Mouse (Mus musculus) myocyte (in vitro differentiated cells): ENCODE data around the gene Pin1. TPM values are rescaled to one million over a fixed set of nuclear protein-coding genes. Genes with fewer than 3 reads are reported as not detected.
A peak's percentile ranks its signal among the peaks of the same experiment; 100 is the strongest.

ENCODE experiments used
- H3K27me3 ChIP-seq: one replicate; pipeline ENCODE4 v1.6.1; 2011; ENCODE audit not compliant: control insufficient read depth, insufficient read depth, insufficient read length
- H3K36me3 ChIP-seq: one replicate; pipeline ENCODE4 v1.6.1; 2011; ENCODE audit not compliant: control insufficient read depth, insufficient read depth
- H3K4me2 ChIP-seq: one replicate; pipeline ENCODE4 v1.6.1; 2011; ENCODE audit warnings: low read depth, control low read depth
- H3K4me3 ChIP-seq: one replicate; pipeline ENCODE4 v1.5.1; 2011; ENCODE audit warnings: mild to moderate bottlenecking, control low read depth, moderate library complexity
- H3K79me2 ChIP-seq: one replicate; pipeline ENCODE4 v1.6.1; 2011; ENCODE audit not compliant: control insufficient read depth, insufficient read depth
- H3ac ChIP-seq: one replicate; pipeline ENCODE4 v1.6.1; 2011; ENCODE audit not compliant: control insufficient read depth, insufficient read length
- CEBPB ChIP-seq: IDR thresholded peaks from 2 replicates; pipeline ENCODE4 v1.6.1; 2011; ENCODE audit warnings: mild to moderate bottlenecking, moderate library complexity; ENCODE audit not compliant: poor library complexity, insufficient read depth, severe bottlenecking
- E2F4 ChIP-seq: IDR thresholded peaks from one replicate; pipeline ENCODE4 v1.6.1; 2011; ENCODE audit warnings: mild to moderate bottlenecking, control low read depth, moderate library complexity; ENCODE audit not compliant: insufficient read depth
- MAX ChIP-seq: IDR thresholded peaks from one replicate; pipeline ENCODE4 v1.6.1; 2011; ENCODE audit warnings: low read depth, mild to moderate bottlenecking, control low read depth
- MYOD1 ChIP-seq, 3 experiments: IDR thresholded peaks; one replicate each; pipeline ENCODE4 v1.6.1; 2011; ENCODE audit warnings: control low read depth in 2 of 3, low read depth in 2 of 3, mild to moderate bottlenecking in 2 of 3, moderate library complexity in 1 of 3; ENCODE audit not compliant: insufficient read length in 2 of 3, control insufficient read depth in 1 of 3
- MYOG ChIP-seq, 3 experiments: IDR thresholded peaks; one replicate each; pipeline ENCODE4 v1.6.1; 2011; ENCODE audit warnings: control low read depth in 2 of 3, low read depth in 2 of 3, mild to moderate bottlenecking in 2 of 3; ENCODE audit not compliant: insufficient read length in 2 of 3, control insufficient read depth in 1 of 3, insufficient read depth in 1 of 3
- POLR2A ChIP-seq: IDR thresholded peaks from one replicate; pipeline ENCODE4 v1.6.1; 2011; ENCODE audit warnings: low read depth, mild to moderate bottlenecking, control low read depth, moderate library complexity; ENCODE audit not compliant: insufficient read length
- POLR2AphosphoS2 ChIP-seq: IDR thresholded peaks from one replicate; pipeline ENCODE4 v1.6.1; 2011; ENCODE audit warnings: low read depth, control low read depth; ENCODE audit not compliant: insufficient read length
- REST ChIP-seq: IDR thresholded peaks from one replicate; pipeline ENCODE4 v1.6.1; 2011; ENCODE audit warnings: mild to moderate bottlenecking, control low read depth, moderate library complexity; ENCODE audit not compliant: insufficient read depth, insufficient read length
- SRF ChIP-seq: IDR thresholded peaks from one replicate; pipeline ENCODE4 v1.6.1; 2011; ENCODE audit warnings: low read depth; ENCODE audit not compliant: control insufficient read depth, insufficient read length
- TCF12 ChIP-seq: IDR thresholded peaks from one replicate; pipeline ENCODE4 v1.6.1; 2011; ENCODE audit warnings: mild to moderate bottlenecking, control low read depth; ENCODE audit not compliant: poor library complexity, insufficient read depth, severe bottlenecking
- TCF3 ChIP-seq: IDR thresholded peaks from one replicate; pipeline ENCODE4 v1.6.1; 2011; ENCODE audit warnings: low read depth, control low read depth; ENCODE audit not compliant: insufficient read length
- USF1 ChIP-seq: IDR thresholded peaks from one replicate; pipeline ENCODE4 v1.6.1; 2011; ENCODE audit warnings: low read depth, mild to moderate bottlenecking, control low read depth, moderate library complexity
- polyA plus RNA-seq: library from polyadenylated mRNA; unstranded; fragments of >200 nt; fragmentation: generic; extraction: Trizol; gene quantifications from one replicate; pipeline ENCODE4 v1.2.1, GENCODE M21; 2012; ENCODE audit warnings: missing spikeins

Gene Pin1
- polyA plus RNA-seq, 1 experiment = 36.8 TPM

GRCm38 (mm10) chr9:20665925-20666324 is 14.0 kb downstream of the Pin1 start:
- Histone ChIP-seq H3ac (no peak overlapping the region), H3K4me2 (no peak overlapping the region), H3K4me3 (no peak overlapping the region), H3K79me2 (no peaks in the 10 kb centered on the region), H3K27me3 (no peaks in the 10 kb centered on the region), H3K36me3 (no peaks in the 10 kb centered on the region)
- TF ChIP-seq USF1 (no peak), MYOG (IDR thresholded peaks at IDR 0.05; ENCODE audit: control insufficient read depth in 1 of 3, insufficient read depth in 1 of 3, insufficient read length in 2 of 3, low read depth in 2 of 3) (no peak), E2F4 (no peak), POLR2AphosphoS2 (peak; percentile 79), MYOD1 (IDR thresholded peaks at IDR 0.05; ENCODE audit: control insufficient read depth in 1 of 3, insufficient read length in 2 of 3, low read depth in 2 of 3) (no peak)

GRCm38 (mm10) chr9:20666510-20667034 is 14.7 kb downstream of the Pin1 start:
- Histone ChIP-seq H3K79me2 (no peaks in the 10 kb centered on the region), H3ac (no peak overlapping the region), H3K4me2 (no peak overlapping the region), H3K36me3 (no peaks in the 10 kb centered on the region), H3K4me3 (no peak overlapping the region), H3K27me3 (no peaks in the 10 kb centered on the region)
- TF ChIP-seq POLR2AphosphoS2 = peak; percentile 51
- TF ChIP-seq MYOG (IDR thresholded peaks at IDR 0.05; ENCODE audit: control insufficient read depth in 1 of 3, insufficient read depth in 1 of 3, insufficient read length in 2 of 3, low read depth in 2 of 3) = no peak
- no peak for TF ChIP-seq CEBPB

- no peaks in the 10 kb centered on the region for H3K36me3 ChIP-seq
- no peak overlapping the region for H3K4me2 ChIP-seq
- H3K79me2 ChIP-seq = no peaks in the 10 kb centered on the region
- no peak overlapping the region for H3ac ChIP-seq
- H3K27me3 ChIP-seq = no peaks in the 10 kb centered on the region
- TF ChIP-seq POLR2AphosphoS2 = peak; percentile 68
- TF ChIP-seq POLR2A = no peak
- TF ChIP-seq TCF3 = no peak
- no peak overlapping the region for H3K4me3 ChIP-seq
Measured at GRCm38 (mm10) chr9:20668065-20668464, 16.2 kb downstream of the Pin1 start.

GRCm38 (mm10) chr9:20672047-20672446 is 20.2 kb downstream of the Pin1 start:
- H3K4me3 ChIP-seq = no peak overlapping the region

GRCm38 (mm10) chr9:20677892-20678291 is 26.0 kb downstream of the Pin1 start:
- TF ChIP-seq MAX (no peak), REST (no peak), POLR2AphosphoS2 (no peak), CEBPB (no peak), E2F4 (no peak), TCF3 (no peak), MYOD1 (IDR thresholded peaks at IDR 0.05; ENCODE audit: control insufficient read depth in 1 of 3, insufficient read length in 2 of 3, low read depth in 2 of 3) (no peak), MYOG (IDR thresholded peaks at IDR 0.05; ENCODE audit: control insufficient read depth in 1 of 3, insufficient read depth in 1 of 3, insufficient read length in 2 of 3, low read depth in 2 of 3) (no peak), USF1 (no peak)
- Histone ChIP-seq H3K27me3 (peaks cover 13% of the 10 kb centered on the region), H3K4me3 (no peak overlapping the region), H3K36me3 (no peaks in the 10 kb centered on the region), H3K4me2 (no peak overlapping the region), H3K79me2 (no peaks in the 10 kb centered on the region), H3ac (no peak overlapping the region)

More at GRCm38 (mm10) chr9:20672047-20672446, 20.2 kb downstream of the Pin1 start:
- TF ChIP-seq E2F4 (no peak), CEBPB (no peak), USF1 (no peak), MAX (no peak), MYOD1 (IDR thresholded peaks at IDR 0.05; ENCODE audit: control insufficient read depth in 1 of 3, insufficient read length in 2 of 3, low read depth in 2 of 3) (no peak), TCF3 (no peak), POLR2AphosphoS2 (no peak), POLR2A (no peak), MYOG (IDR thresholded peaks at IDR 0.05; ENCODE audit: control insufficient read depth in 1 of 3, insufficient read depth in 1 of 3, insufficient read length in 2 of 3, low read depth in 2 of 3) (no peak), REST (no peak), TCF12 (no peak), SRF (no peak)
- Histone ChIP-seq H3ac (no peak overlapping the region), H3K27me3 (peaks cover 9% of the 10 kb centered on the region), H3K4me2 (no peak overlapping the region), H3K36me3 (no peaks in the 10 kb centered on the region), H3K79me2 (no peaks in the 10 kb centered on the region)

GRCm38 (mm10) chr9:20680378-20680958 is 28.6 kb downstream of the Pin1 start:
- Histone ChIP-seq H3K27me3 (peaks cover 8% of the 10 kb centered on the region), H3ac (no peak overlapping the region), H3K36me3 (no peaks in the 10 kb centered on the region), H3K4me2 (no peak overlapping the region), H3K4me3 (no peak overlapping the region), H3K79me2 (no peaks in the 10 kb centered on the region)
- no peak for TF ChIP-seq TCF3
- TF ChIP-seq POLR2A = no peak
- TF ChIP-seq CEBPB = no peak
- no peak for TF ChIP-seq USF1
- no peak for TF ChIP-seq E2F4
- no peak for TF ChIP-seq MYOG (IDR thresholded peaks at IDR 0.05; ENCODE audit: control insufficient read depth in 1 of 3, insufficient read depth in 1 of 3, insufficient read length in 2 of 3, low read depth in 2 of 3)
- TF ChIP-seq TCF12 = no peak
- no peak for TF ChIP-seq REST
- TF ChIP-seq MYOD1 (IDR thresholded peaks at IDR 0.05; ENCODE audit: control insufficient read depth in 1 of 3, insufficient read length in 2 of 3, low read depth in 2 of 3) = no peak
- no peak for TF ChIP-seq POLR2AphosphoS2
- TF ChIP-seq MAX = no peak
- no peak for TF ChIP-seq SRF
